Mouse (Mus musculus) embryonic facial prominence, embryonic 10.5 days (tissue): ENCODE data around the gene Atp6v1d. TPM values are rescaled to one million over a fixed set of nuclear protein-coding genes. Genes with fewer than 3 reads are reported as not detected.

ENCODE experiments used
- polyA plus RNA-seq: library from polyadenylated mRNA; unstranded; fragments of >200 nt; fragmentation: Nextera tagmentation; extraction: Ambion mirVana; gene quantifications from 2 replicates; pipeline ENCODE4 v1.2.1, GENCODE M21; 2016

The Atp6v1d gene
- polyA plus RNA-seq, 1 experiment from 2014 or later = 67.7 TPM

Other genes starting within 250 kb of the Atp6v1d start
- gene Fam71d, start 170.1 kb downstream of the Atp6v1d start, polyA plus RNA-seq = not detected in 2 replicates
- gene Mpp5, start 112.7 kb downstream of the Atp6v1d start, polyA plus RNA-seq = 28.7 and 29.6 TPM in 2 replicates
- gene Eif2s1, start 181 bp upstream of the Atp6v1d start, polyA plus RNA-seq = 310 and 316 TPM in 2 replicates
- gene Plek2, start 45.3 kb upstream of the Atp6v1d start, polyA plus RNA-seq = 2.1 and 3.2 TPM in 2 replicates
- 3.5 and 3.8 TPM in 2 replicates for gene Tmem229b, start 146.0 kb upstream of the Atp6v1d start, polyA plus RNA-seq
- gene Plekhh1, start 167.5 kb upstream of the Atp6v1d start, polyA plus RNA-seq = 4.3 and 5.9 TPM in 2 replicates
- 32.7 and 33.4 TPM in 2 replicates for gene Pigh, start 228.0 kb upstream of the Atp6v1d start, polyA plus RNA-seq